Mouse (Mus musculus): ENCODE results near the gene Dlg4. TPM values are rescaled to one million over a fixed set of nuclear protein-coding genes. Genes with fewer than 3 reads are reported as not detected.

Dlg4 gene
- total and polyA plus RNA-seq, 3 experiments: 6.8 to 15.3 (median 7.3) TPM

- DNase-seq (ENCODE audit: extremely low read depth): peak; percentile 36
- Histone ChIP-seq H3K79me2 (replicated peaks; ENCODE audit: control insufficient read depth, extremely low read depth, insufficient read depth, poor library complexity, severe bottlenecking) (no peaks in the 10 kb centered on the region), H3K4me1 (ENCODE audit: control insufficient read depth in 1 of 2, insufficient read depth in 2 of 2) (no peaks in the 10 kb centered on the region), H3K9me3 (replicated peaks; ENCODE audit: low read length) (no peaks in the 10 kb centered on the region), H3K4me2 (ENCODE audit: insufficient read depth, low read depth, poor library complexity, severe bottlenecking) (no peak overlapping the region), H3K27ac (ENCODE audit: insufficient read depth, low read depth) (no peak overlapping the region), H3K4me3 (replicated peaks in 1 of 3; ENCODE audit: low read depth in 2 of 3, low read length in 2 of 3, poor library complexity in 1 of 3) (no peak overlapping the region), H3K36me3 (replicated peaks in 1 of 2; ENCODE audit: control insufficient read depth in 1 of 2, insufficient read depth in 1 of 2, low read length in 1 of 2) (peaks cover 0 to 6% of the 10 kb centered on the region in 2 experiments), H3K9ac (ENCODE audit: insufficient read depth, low read depth) (no peak overlapping the region), H3K27me3 (replicated peaks) (peaks cover 42% of the 10 kb centered on the region)
- in situ Hi-C loops (cut with MboI; ENCODE audit: low pct_ligation_motif_present, low pct_unique_long_range_greater_than_20kb, low sequenced_read_pairs) (no loop called here), dilution Hi-C loops (cut with MboI; ENCODE audit: extremely low pct_ligation_motif_present, extremely low pct_unique_long_range_greater_than_20kb, low sequenced_read_pairs) (no loop called here)
- no peak for TF ChIP-seq USF2 (conservative IDR thresholded peaks at IDR 0.05; ENCODE audit: low read depth, low read length)
- TF ChIP-seq RCOR1 (conservative IDR thresholded peaks at IDR 0.05; ENCODE audit: low read depth, low read length): no peak
- no peak for TF ChIP-seq GABPA (IDR thresholded peaks at IDR 0.05; ENCODE audit: insufficient replicate concordance, low read depth, low read length)
- no peak for TF ChIP-seq IRF4 (IDR thresholded peaks at IDR 0.05; ENCODE audit: low read depth, low read length)
- TF ChIP-seq ZKSCAN1 (IDR thresholded peaks at IDR 0.05; ENCODE audit: borderline replicate concordance, low read depth, low read length): no peak
- peak; percentile 40 for TF ChIP-seq SMC3 (IDR thresholded peaks at IDR 0.05; ENCODE audit: low read depth, low read length)
- TF ChIP-seq USF1 (IDR thresholded peaks at IDR 0.05; ENCODE audit: low read depth, low read length): no peak
- peak; percentile 58 to 67 for TF ChIP-seq CTCF (conservative IDR thresholded peaks at IDR 0.05 in 1 of 2, IDR thresholded peaks at IDR 0.05 in 1 of 2; ENCODE audit: low read depth in 2 of 2, low read length in 2 of 2)
- no peak for TF ChIP-seq E2F4 (IDR thresholded peaks at IDR 0.05; ENCODE audit: insufficient replicate concordance, low read depth, low read length)
- TF ChIP-seq MYC (IDR thresholded peaks at IDR 0.05; ENCODE audit: low read depth, low read length): no peak
- no peak for TF ChIP-seq NRF1 (IDR thresholded peaks at IDR 0.05; ENCODE audit: low read depth, low read length)
- TF ChIP-seq MXI1 (IDR thresholded peaks at IDR 0.05; ENCODE audit: low read depth, low read length): no peak
Measured at GRCm38 (mm10) chr11:70049816-70050215, 33.1 kb downstream of the Dlg4 start.

DNA sequence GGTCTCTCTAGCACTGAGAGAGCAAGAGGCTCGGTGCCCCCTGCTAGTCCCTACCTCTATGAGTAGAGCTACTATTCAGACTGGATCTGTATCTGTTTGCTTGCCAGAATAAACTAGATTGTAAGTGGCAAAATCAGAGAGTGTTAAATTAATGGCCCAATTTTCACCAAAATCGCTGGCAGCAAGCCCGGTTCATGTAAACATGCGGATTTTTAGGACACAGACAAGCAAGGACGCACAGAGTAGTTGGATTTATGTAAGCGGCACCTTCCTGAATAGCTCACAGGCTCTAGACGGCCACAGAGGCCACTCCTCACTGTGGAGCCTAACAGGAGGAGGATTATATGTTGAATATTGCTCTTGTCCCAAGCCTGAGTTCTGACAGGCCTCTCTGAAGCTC, 36.4 kb downstream of the Dlg4 start:
- H3K27me3 ChIP-seq (replicated peaks): peaks cover 45% of the 10 kb centered on the region
- no peaks in the 10 kb centered on the region for H3K36me3 ChIP-seq (replicated peaks in 1 of 2; ENCODE audit: control insufficient read depth in 1 of 2, insufficient read depth in 1 of 2, low read length in 1 of 2)
- H3K27ac ChIP-seq (ENCODE audit: insufficient read depth, low read depth): no peak overlapping the region
- dilution Hi-C loops (cut with MboI; ENCODE audit: extremely low pct_ligation_motif_present, extremely low pct_unique_long_range_greater_than_20kb, low sequenced_read_pairs): no loop called here
- H3K4me1 ChIP-seq (ENCODE audit: control insufficient read depth in 1 of 2, insufficient read depth in 2 of 2): 0 out of 4 replicates have a peak, but pooled peaks cover 0 to 3% of the 10 kb centered on the region in 2 experiments
- DNase-seq (ENCODE audit: extremely low read depth): no peak
- no peak overlapping the region for H3K4me2 ChIP-seq (ENCODE audit: insufficient read depth, low read depth, poor library complexity, severe bottlenecking)
- H3K79me2 ChIP-seq (replicated peaks; ENCODE audit: control insufficient read depth, extremely low read depth, insufficient read depth, poor library complexity, severe bottlenecking): no peaks in the 10 kb centered on the region
- in situ Hi-C loops (cut with MboI; ENCODE audit: low pct_ligation_motif_present, low pct_unique_long_range_greater_than_20kb, low sequenced_read_pairs): no loop called here
- H3K9ac ChIP-seq (ENCODE audit: insufficient read depth, low read depth): no peak overlapping the region
- no peaks in the 10 kb centered on the region for H3K9me3 ChIP-seq (replicated peaks; ENCODE audit: low read length)
- no peak for TF ChIP-seq ELF1 (IDR thresholded peaks at IDR 0.05; ENCODE audit: low read depth, low read length)
- no peak for TF ChIP-seq BHLHE40 (IDR thresholded peaks at IDR 0.05; ENCODE audit: low read depth, low read length)
- TF ChIP-seq EP300 (IDR thresholded peaks at IDR 0.05; ENCODE audit: low read length): no peak
- no peak for TF ChIP-seq E2F4 (IDR thresholded peaks at IDR 0.05; ENCODE audit: insufficient replicate concordance, low read depth, low read length)
- TF ChIP-seq RAD21 (IDR thresholded peaks at IDR 0.05; ENCODE audit: low read depth, low read length): no peak
- TF ChIP-seq JUN (IDR thresholded peaks at IDR 0.05; ENCODE audit: insufficient read depth, low read depth, low read length): no peak
- TF ChIP-seq MYC (IDR thresholded peaks at IDR 0.05; ENCODE audit: low read depth, low read length): no peak
- no peak for TF ChIP-seq GABPA (IDR thresholded peaks at IDR 0.05; ENCODE audit: insufficient replicate concordance, low read depth, low read length)
- TF ChIP-seq MAZ (IDR thresholded peaks at IDR 0.05; ENCODE audit: low read depth, low read length): no peak
- H3K4me3 ChIP-seq (replicated peaks in 1 of 3; ENCODE audit: low read depth in 2 of 3, low read length in 2 of 3, poor library complexity in 1 of 3): no peak overlapping the region

Data from CH12.LX (cell line).